Mouse (Mus musculus): ENCODE measurements around the gene Dhrs1. TPM values are rescaled to one million over a fixed set of nuclear protein-coding genes. Genes with fewer than 3 reads are reported as not detected.

The Dhrs1 gene
- polyA plus RNA-seq, 1 experiment, result 63.7 TPM

- Histone ChIP-seq H3K4me3 (ENCODE audit: insufficient read depth, poor library complexity, severe bottlenecking) (no peak overlapping the region), H3K79me2 (ENCODE audit: control insufficient read depth, insufficient read depth) (no peaks in the 10 kb centered on the region), H3K79me3 (ENCODE audit: low read depth) (no peaks in the 10 kb centered on the region), H3ac (ENCODE audit: control insufficient read depth, insufficient read length, low read depth) (no peak overlapping the region), H3K36me3 (ENCODE audit: control insufficient read depth, insufficient read depth) (no peaks in the 10 kb centered on the region), H3K27me3 (ENCODE audit: control insufficient read depth, insufficient read depth, insufficient read length) (peaks cover 12% of the 10 kb centered on the region)
- TF ChIP-seq MYOD1 (IDR thresholded peaks at IDR 0.05; ENCODE audit: control insufficient read depth, insufficient read length, low read depth) (no peak), MAX (IDR thresholded peaks at IDR 0.05) (no peak), CEBPB (IDR thresholded peaks at IDR 0.05; ENCODE audit: low read depth) (no peak), CTCF (IDR thresholded peaks at IDR 0.05; ENCODE audit: control insufficient read depth, insufficient read depth, insufficient read length) (no peak), USF1 (IDR thresholded peaks at IDR 0.05; ENCODE audit: low read depth) (no peak), FOSL1 (IDR thresholded peaks at IDR 0.05; ENCODE audit: insufficient read depth, low read length, poor library complexity, severe bottlenecking) (no peak)
Measured at GRCm38 (mm10) chr14:55702761-55703160, 42.7 kb downstream of the Dhrs1 start.

GRCm38 (mm10) chr14:55701131-55701530 is 44.4 kb downstream of the Dhrs1 start:
- H3K27me3 ChIP-seq (ENCODE audit: control insufficient read depth, insufficient read depth, insufficient read length), result peaks cover 12% of the 10 kb centered on the region
- H3ac ChIP-seq (ENCODE audit: control insufficient read depth, insufficient read length, low read depth), result no peak overlapping the region
- H3K79me3 ChIP-seq (ENCODE audit: low read depth), result no peaks in the 10 kb centered on the region
- H3K79me2 ChIP-seq (ENCODE audit: control insufficient read depth, insufficient read depth), result no peaks in the 10 kb centered on the region
- TF ChIP-seq USF1 (IDR thresholded peaks at IDR 0.05; ENCODE audit: low read depth) (no peak), CEBPB (IDR thresholded peaks at IDR 0.05; ENCODE audit: low read depth) (no peak), MAX (IDR thresholded peaks at IDR 0.05) (no peak), MYOD1 (IDR thresholded peaks at IDR 0.05; ENCODE audit: control insufficient read depth, insufficient read length, low read depth) (no peak), FOSL1 (IDR thresholded peaks at IDR 0.05; ENCODE audit: insufficient read depth, low read length, poor library complexity, severe bottlenecking) (no peak), MYOG (IDR thresholded peaks at IDR 0.05; ENCODE audit: control insufficient read depth, extremely low read depth, insufficient read length) (no peak), CTCF (IDR thresholded peaks at IDR 0.05; ENCODE audit: control insufficient read depth, insufficient read depth, insufficient read length) (no peak)
- no peaks in the 10 kb centered on the region for H3K36me3 ChIP-seq (ENCODE audit: control insufficient read depth, insufficient read depth)
- H3K4me3 ChIP-seq (ENCODE audit: insufficient read depth, poor library complexity, severe bottlenecking), result no peak overlapping the region

GRCm38 (mm10) chr14:55697226-55697625 is 48.3 kb downstream of the Dhrs1 start:
- Histone ChIP-seq H3K27me3 (ENCODE audit: control insufficient read depth, insufficient read depth, insufficient read length) (peaks cover 9% of the 10 kb centered on the region), H3K36me3 (ENCODE audit: control insufficient read depth, insufficient read depth) (no peaks in the 10 kb centered on the region), H3K79me2 (ENCODE audit: control insufficient read depth, insufficient read depth) (no peaks in the 10 kb centered on the region), H3K4me3 (ENCODE audit: insufficient read depth, poor library complexity, severe bottlenecking) (no peak overlapping the region), H3ac (ENCODE audit: control insufficient read depth, insufficient read length, low read depth) (no peak overlapping the region), H3K79me3 (ENCODE audit: low read depth) (no peaks in the 10 kb centered on the region)
- TF ChIP-seq MYOG (IDR thresholded peaks at IDR 0.05; ENCODE audit: control insufficient read depth, extremely low read depth, insufficient read length), result no peak
- no peak for TF ChIP-seq MYOD1 (IDR thresholded peaks at IDR 0.05; ENCODE audit: control insufficient read depth, insufficient read length, low read depth)
- TF ChIP-seq CEBPB (IDR thresholded peaks at IDR 0.05; ENCODE audit: low read depth), result no peak
- no peak for TF ChIP-seq MAX (IDR thresholded peaks at IDR 0.05)
- TF ChIP-seq USF1 (IDR thresholded peaks at IDR 0.05; ENCODE audit: low read depth), result no peak
- no peak for TF ChIP-seq FOSL1 (IDR thresholded peaks at IDR 0.05; ENCODE audit: insufficient read depth, low read length, poor library complexity, severe bottlenecking)
- TF ChIP-seq CTCF (IDR thresholded peaks at IDR 0.05; ENCODE audit: control insufficient read depth, insufficient read depth, insufficient read length), result no peak

GRCm38 (mm10) chr14:55689433-55689832 is 56.1 kb downstream of the Dhrs1 start:
- H3K27me3 ChIP-seq (ENCODE audit: control insufficient read depth, insufficient read depth, insufficient read length), result no peaks in the 10 kb centered on the region
- TF ChIP-seq MAX (IDR thresholded peaks at IDR 0.05) (no peak), CTCF (IDR thresholded peaks at IDR 0.05; ENCODE audit: control insufficient read depth, insufficient read depth, insufficient read length) (no peak), USF1 (IDR thresholded peaks at IDR 0.05; ENCODE audit: low read depth) (no peak), MYOD1 (IDR thresholded peaks at IDR 0.05; ENCODE audit: control insufficient read depth, insufficient read length, low read depth) (peak; percentile 82), CEBPB (IDR thresholded peaks at IDR 0.05; ENCODE audit: low read depth) (no peak)
- H3K36me3 ChIP-seq (ENCODE audit: control insufficient read depth, insufficient read depth), result no peaks in the 10 kb centered on the region
- H3K79me3 ChIP-seq (ENCODE audit: low read depth), result no peaks in the 10 kb centered on the region
- H3ac ChIP-seq (ENCODE audit: control insufficient read depth, insufficient read length, low read depth), result no peak overlapping the region
- no peaks in the 10 kb centered on the region for H3K79me2 ChIP-seq (ENCODE audit: control insufficient read depth, insufficient read depth)
- no peak overlapping the region for H3K4me3 ChIP-seq (ENCODE audit: insufficient read depth, poor library complexity, severe bottlenecking)

Other genes starting within 250 kb of the Dhrs1 start
- gene Cpne6, start 235.2 kb downstream of the Dhrs1 start, polyA plus RNA-seq (2012; fragmentation: generic; extraction: Trizol), result not detected
- not detected for gene Nrl, start 220.7 kb downstream of the Dhrs1 start, polyA plus RNA-seq (2012; fragmentation: generic; extraction: Trizol)
- gene Pck2, start 205.4 kb downstream of the Dhrs1 start, polyA plus RNA-seq (2012; fragmentation: generic; extraction: Trizol), result 87.9 TPM
- gene Dcaf11, start 185.7 kb downstream of the Dhrs1 start, polyA plus RNA-seq (2012; fragmentation: generic; extraction: Trizol), result 15.8 TPM
- gene A730061H03Rik, start 185.3 kb downstream of the Dhrs1 start, polyA plus RNA-seq (2012; fragmentation: generic; extraction: Trizol), result 0.16 TPM
- 0.40 TPM for gene Fitm1, start 170.1 kb downstream of the Dhrs1 start, polyA plus RNA-seq (2012; fragmentation: generic; extraction: Trizol)
- 63.7 TPM for gene Psme1, start 167.6 kb downstream of the Dhrs1 start, polyA plus RNA-seq (2012; fragmentation: generic; extraction: Trizol)
- gene Emc9, start 160.4 kb downstream of the Dhrs1 start, polyA plus RNA-seq (2012; fragmentation: generic; extraction: Trizol), result 7.5 TPM
- gene Psme2, start 154.6 kb downstream of the Dhrs1 start, polyA plus RNA-seq (2012; fragmentation: generic; extraction: Trizol), result 110 TPM
- gene Rnf31, start 154.0 kb downstream of the Dhrs1 start, polyA plus RNA-seq (2012; fragmentation: generic; extraction: Trizol), result 9.4 TPM
- gene Irf9, start 142.1 kb downstream of the Dhrs1 start, polyA plus RNA-seq (2012; fragmentation: generic; extraction: Trizol), result 3.3 TPM
- gene Rec8, start 127.7 kb downstream of the Dhrs1 start, polyA plus RNA-seq (2012; fragmentation: generic; extraction: Trizol), result not detected
- gene Ipo4, start 109.7 kb downstream of the Dhrs1 start, polyA plus RNA-seq (2012; fragmentation: generic; extraction: Trizol), result 113 TPM
- 0.13 TPM for gene Gm49378, start 107.8 kb downstream of the Dhrs1 start, polyA plus RNA-seq (2012; fragmentation: generic; extraction: Trizol)
- 72.9 TPM for gene Tm9sf1, start 101.9 kb downstream of the Dhrs1 start, polyA plus RNA-seq (2012; fragmentation: generic; extraction: Trizol)
- gene Tssk4, start 95.5 kb downstream of the Dhrs1 start, polyA plus RNA-seq (2012; fragmentation: generic; extraction: Trizol), result 0.43 TPM
- gene Mdp1, start 85.2 kb downstream of the Dhrs1 start, polyA plus RNA-seq (2012; fragmentation: generic; extraction: Trizol), result 16.5 TPM
- gene Gmpr2, start 73.7 kb downstream of the Dhrs1 start, polyA plus RNA-seq (2012; fragmentation: generic; extraction: Trizol), result 23.8 TPM
- gene Nedd8, start 73.6 kb downstream of the Dhrs1 start, polyA plus RNA-seq (2012; fragmentation: generic; extraction: Trizol), result 478 TPM
- gene Tinf2, start 63.9 kb downstream of the Dhrs1 start, polyA plus RNA-seq (2012; fragmentation: generic; extraction: Trizol), result 24.4 TPM
- 0.07 TPM for gene Tgm1, start 31.8 kb downstream of the Dhrs1 start, polyA plus RNA-seq (2012; fragmentation: generic; extraction: Trizol)
- 11.9 TPM for gene Rabggta, start 23.4 kb downstream of the Dhrs1 start, polyA plus RNA-seq (2012; fragmentation: generic; extraction: Trizol)
- gene Nop9, start within 50 bp of the Dhrs1 start, polyA plus RNA-seq (2012; fragmentation: generic; extraction: Trizol), result 38.6 TPM
- gene Cideb, start 12.8 kb upstream of the Dhrs1 start, polyA plus RNA-seq (2012; fragmentation: generic; extraction: Trizol), result 0.05 TPM
- 0.09 TPM for gene Ltb4r2, start 15.7 kb upstream of the Dhrs1 start, polyA plus RNA-seq (2012; fragmentation: generic; extraction: Trizol)
- 0.05 TPM for gene Ltb4r1, start 20.3 kb upstream of the Dhrs1 start, polyA plus RNA-seq (2012; fragmentation: generic; extraction: Trizol)
- 0.02 TPM for gene Adcy4, start 38.4 kb upstream of the Dhrs1 start, polyA plus RNA-seq (2012; fragmentation: generic; extraction: Trizol)
- gene Ripk3, start 43.2 kb upstream of the Dhrs1 start, polyA plus RNA-seq (2012; fragmentation: generic; extraction: Trizol), result 0.55 TPM
- gene Nfatc4, start 77.5 kb upstream of the Dhrs1 start, polyA plus RNA-seq (2012; fragmentation: generic; extraction: Trizol), result 1.2 TPM
- 0.13 TPM for gene Nynrin, start 108.3 kb upstream of the Dhrs1 start, polyA plus RNA-seq (2012; fragmentation: generic; extraction: Trizol)
- 0.05 TPM for gene Cbln3, start 138.7 kb upstream of the Dhrs1 start, polyA plus RNA-seq (2012; fragmentation: generic; extraction: Trizol)
- 3.6 TPM for gene Khnyn, start 139.3 kb upstream of the Dhrs1 start, polyA plus RNA-seq (2012; fragmentation: generic; extraction: Trizol)
- gene Sdr39u1, start 154.6 kb upstream of the Dhrs1 start, polyA plus RNA-seq (2012; fragmentation: generic; extraction: Trizol), result 4.7 TPM
- 0.90 TPM for gene Cma1, start 199.0 kb upstream of the Dhrs1 start, polyA plus RNA-seq (2012; fragmentation: generic; extraction: Trizol)
- gene Cma2, start 205.3 kb upstream of the Dhrs1 start, polyA plus RNA-seq (2012; fragmentation: generic; extraction: Trizol), result not detected